8 mouse cellular contexts compared by ENCODE assay signal in the genomic region with DNA sequence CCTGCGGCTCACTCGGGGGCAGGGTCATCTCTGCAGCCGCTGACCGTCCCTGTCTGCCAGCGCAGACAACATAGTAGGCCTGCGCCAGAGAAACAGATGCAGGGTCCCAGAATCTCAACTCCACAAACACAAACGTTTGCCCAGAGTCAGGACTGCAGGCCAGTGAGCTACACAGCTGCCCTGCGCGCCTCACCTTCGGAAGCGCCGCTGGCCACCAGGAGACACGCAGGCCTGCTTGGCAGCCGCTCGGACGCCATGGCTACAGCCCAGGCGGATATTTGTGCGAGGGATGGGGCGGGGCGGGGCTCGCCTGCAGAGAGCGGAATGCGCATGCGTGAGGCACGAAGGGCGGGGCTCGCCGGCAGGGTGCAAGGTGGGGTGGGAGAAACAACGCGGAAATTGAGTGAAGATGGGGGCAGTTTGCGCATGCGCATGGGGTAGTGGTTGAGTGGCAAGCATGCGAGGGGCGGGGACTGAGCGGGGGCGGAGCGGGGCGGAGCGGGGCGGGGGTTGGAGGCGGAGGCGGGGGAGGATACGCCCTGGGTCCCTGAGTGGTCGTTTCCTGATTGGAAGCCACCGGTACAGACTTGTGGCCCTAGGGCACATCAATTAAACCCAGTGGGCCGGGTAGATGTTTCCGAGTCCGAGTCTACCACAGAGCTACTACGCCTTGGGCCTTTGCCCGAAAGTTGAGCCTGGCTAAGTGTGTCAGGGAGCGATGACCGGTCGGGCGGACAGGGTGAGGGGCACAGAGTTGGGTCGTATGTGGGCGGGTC. TPM values are rescaled to one million over a fixed set of nuclear protein-coding genes. Genes with fewer than 3 reads are reported as not detected.
A peak's percentile ranks its signal among the peaks of the same experiment; 100 is the strongest.
DNase-seq lines count a peak whose midpoint lies in the region; ATAC-seq and TF ChIP-seq lines count a peak whose summit lies in the region.

A gene (minus strand): TSS at position 328 of the 776 bp plus-strand sequence.

- TF ChIP-seq POLR2A in limb, embryonic 14.5 days (IDR thresholded peaks at IDR 0.05; ENCODE audit: borderline replicate concordance, extremely low read depth, insufficient read depth, insufficient read length) = peak; percentile 87; the same call in 1 of the 2 replicates

- H3K9ac ChIP-seq in embryonic facial prominence, embryonic 14.5 days (ENCODE audit: low read depth, low read length) = peak within 1 kb of the TSS; percentile 92
- peak within 1 kb of the TSS; percentile 80 for H3K9ac ChIP-seq in limb, embryonic 14.5 days (ENCODE audit: low read depth, low read length, severe bottlenecking)
- peak within 1 kb of the TSS; percentile 93 for H3K9ac ChIP-seq in midbrain, postnatal 0 days (replicated peaks; ENCODE audit: low read length, poor library complexity, severe bottlenecking)

- peak within 1 kb of the TSS; percentile 92 for H3K4me2 ChIP-seq in embryonic facial prominence, embryonic 14.5 days (ENCODE audit: low read depth, low read length)
- H3K4me2 ChIP-seq in limb, embryonic 14.5 days (replicated peaks; ENCODE audit: low read depth, low read length, severe bottlenecking) = peak within 1 kb of the TSS; percentile 83
- peak within 1 kb of the TSS; percentile 85 for H3K4me2 ChIP-seq in midbrain, postnatal 0 days (ENCODE audit: low read depth, low read length, poor library complexity, severe bottlenecking)

- WGBS in embryonic facial prominence, embryonic 14.5 days = 0% methylated on average over 36 of the region's 56 CpGs
- 1% methylated on average over 45 of the region's 56 CpGs for WGBS in limb, embryonic 14.5 days
- 1% methylated on average over 43 of the region's 56 CpGs for WGBS in midbrain, postnatal 0 days

- peak; percentile 93 for ATAC-seq in embryonic facial prominence, embryonic 14.5 days (ENCODE audit: low read depth)
- ATAC-seq in limb, embryonic 14.5 days (ENCODE audit: low FRiP score, low read depth) = peak; percentile 95
- ATAC-seq in midbrain, postnatal 0 days (ENCODE audit: low FRiP score) = peak; percentile 93

- peaks cover 27% of the 10 kb centered on the region for H3K36me3 ChIP-seq in embryonic facial prominence, embryonic 14.5 days (ENCODE audit: control insufficient read depth, insufficient read depth, low read length)
- peaks cover 23% of the 10 kb centered on the region for H3K36me3 ChIP-seq in limb, embryonic 14.5 days (ENCODE audit: control insufficient read depth, insufficient read depth, low read length)
- H3K36me3 ChIP-seq in midbrain, postnatal 0 days (ENCODE audit: insufficient read depth, low read length) = peaks cover 15% of the 10 kb centered on the region; the same call in 1 of the 2 replicates

- H3K4me3 ChIP-seq in embryonic facial prominence, embryonic 14.5 days (ENCODE audit: low read depth, low read length) = peak within 1 kb of the TSS; percentile 86
- H3K4me3 ChIP-seq in limb, embryonic 14.5 days (replicated peaks; ENCODE audit: low read length) = peak within 1 kb of the TSS; percentile 72
- H3K4me3 ChIP-seq in midbrain, postnatal 0 days (ENCODE audit: low read depth, low read length) = peak within 1 kb of the TSS; percentile 58

- peak; percentile 40 for TF ChIP-seq CTCF in midbrain, postnatal 0 days (IDR thresholded peaks at IDR 0.05)

- H3K27ac ChIP-seq in embryonic facial prominence, embryonic 14.5 days (replicated peaks; ENCODE audit: low read depth, low read length) = peak within 1 kb of the TSS; percentile 78
- H3K27ac ChIP-seq in limb, embryonic 14.5 days (replicated peaks; ENCODE audit: low read depth, low read length) = peak within 1 kb of the TSS; percentile 67
- H3K27ac ChIP-seq in midbrain, postnatal 0 days (ENCODE audit: low read depth, low read length) = peak within 1 kb of the TSS; percentile 86

- no peaks in the 10 kb centered on the region for H3K27me3 ChIP-seq in embryonic facial prominence, embryonic 14.5 days (replicated peaks; ENCODE audit: control insufficient read depth, insufficient read depth, low read length)
- H3K27me3 ChIP-seq in limb, embryonic 14.5 days (ENCODE audit: control insufficient read depth, insufficient read depth, low read length) = no peaks in the 10 kb centered on the region
- H3K27me3 ChIP-seq in midbrain, postnatal 0 days (ENCODE audit: insufficient read depth, low read length) = no peaks in the 10 kb centered on the region

- DNase-seq in 3T3-L1 (ENCODE audit: low read depth, low spot score) = peak; percentile 98
- peak; percentile 99 to 100 for DNase-seq in adrenal gland, postnatal 4 days (ENCODE audit: low spot score in 2 of 2)
- DNase-seq in embryonic facial prominence, embryonic 14.5 days (ENCODE audit: low spot score) = peak; percentile 99
- DNase-seq in heart, adult 8-10 months (ENCODE audit: low spot score) = peak; percentile 98
- peak; percentile 99 for DNase-seq in kidney, adult 9 months
- peak; percentile 98 for DNase-seq in limb, embryonic 14.5 days (ENCODE audit: low spot score)
- peak; percentile 99 for DNase-seq in midbrain, postnatal 0 days (ENCODE audit: low spot score)
- DNase-seq in spleen, postnatal 14 days (ENCODE audit: low spot score in 2 of 2) = peak; percentile 99 to 100

- H3K9me3 ChIP-seq in embryonic facial prominence, embryonic 14.5 days (ENCODE audit: control insufficient read depth, low read length) = no peaks in the 10 kb centered on the region
- no peaks in the 10 kb centered on the region for H3K9me3 ChIP-seq in limb, embryonic 14.5 days (ENCODE audit: control insufficient read depth, low read length)
- no peaks in the 10 kb centered on the region for H3K9me3 ChIP-seq in midbrain, postnatal 0 days (ENCODE audit: low read length)

- H3K4me1 ChIP-seq in embryonic facial prominence, embryonic 14.5 days (ENCODE audit: control insufficient read depth, insufficient read depth, low read length) = no peaks in the 10 kb centered on the region
- peaks cover 5% of the 10 kb centered on the region for H3K4me1 ChIP-seq in limb, embryonic 14.5 days (ENCODE audit: control insufficient read depth, insufficient read depth, low read length)
- H3K4me1 ChIP-seq in midbrain, postnatal 0 days (ENCODE audit: insufficient read depth, low read length) = no peaks in the 10 kb centered on the region

RNA-seq across cellular contexts. Expression of the gene that starts here (rescaled TPM):
- total RNA-seq in adrenal gland, postnatal 4 days (2021) = 10 to 100 TPM; 44.9 to 50.6 TPM
- 37.1 and 51.1 TPM in 2 replicates for polyA plus RNA-seq in embryonic facial prominence, embryonic 14.5 days (2014; fragmentation: Nextera tagmentation; extraction: Ambion mirVana)
- 10 to 100 TPM; 13.3 to 16.0 (median 14.8) TPM for total RNA-seq in heart, adult 8-10 months (2022)
- polyA plus RNA-seq in limb, embryonic 14.5 days (2012; rRNA removed) = 92.3 and 108 TPM in 2 replicates
- polyA plus RNA-seq in limb, embryonic 14.5 days (2014; fragmentation: Nextera tagmentation; extraction: Ambion mirVana) = 49.0 and 51.2 TPM in 2 replicates
- total RNA-seq in midbrain, postnatal 0 days (2014; rRNA removed) = 72.0 and 72.9 TPM in 2 replicates
- 47.7 and 48.9 TPM in 2 replicates for polyA plus RNA-seq in midbrain, postnatal 0 days (2015; fragmentation: Nextera tagmentation; extraction: Ambion mirVana)

Comparison
In these comparisons a context has a peak if more than half of its experiments do, and no peak if none do; other contexts are left out.
1. Peak in every context shown above with its lines: DNase-seq, ATAC-seq, H3K4me3 ChIP-seq and H3K27ac ChIP-seq.